In the genomic region with DNA sequence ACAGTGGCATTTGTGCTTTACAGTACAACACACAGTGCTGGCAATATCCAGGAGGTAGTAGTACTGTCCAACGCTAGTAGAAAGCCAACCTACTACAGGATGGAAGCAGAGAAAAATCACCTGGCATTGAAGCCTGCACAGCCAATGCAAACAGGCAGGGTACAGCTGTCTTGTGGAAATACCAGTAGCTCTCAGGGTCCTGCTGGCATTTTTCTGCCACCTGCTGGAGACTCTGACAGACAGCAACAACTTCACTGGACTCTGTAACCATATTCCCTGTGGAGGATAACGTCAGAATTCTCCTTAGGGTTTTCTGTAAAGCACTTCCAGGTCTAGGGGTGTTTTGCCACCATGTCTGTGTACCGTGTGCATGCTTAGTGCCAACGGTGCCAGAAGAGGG, we compare ENCODE assay signal across 11 mouse cellular contexts. TPM values are rescaled to one million over a fixed set of nuclear protein-coding genes. Genes with fewer than 3 reads are reported as not detected.
DNase-seq lines count a peak whose midpoint lies in the region; ATAC-seq and TF ChIP-seq lines count a peak whose summit lies in the region.
"Had no signal": no experiment of that assay in that cellular context is flagged by ENCODE, and none has a peak within 500 bp of the region (broad histone marks: within the 10 kb centered on the region; RNA-seq: fewer than 3 reads in every experiment).

No protein-coding gene starts in this region.

- WGBS in lung, embryonic 14.5 days: 67% methylated on average over 4 of the region's 4 CpGs

- H3K27me3 ChIP-seq in lung, embryonic 14.5 days (ENCODE audit: insufficient read depth, low read length): no peaks in the 10 kb centered on the region
- H3K27me3 ChIP-seq: hindbrain, embryonic 15.5 days; neural tube, embryonic 13.5 days had no signal

- H3K4me1 ChIP-seq in lung, embryonic 14.5 days (ENCODE audit: insufficient read depth): no peaks in the 10 kb centered on the region
- H3K4me1 ChIP-seq: hindbrain, embryonic 15.5 days; neural tube, embryonic 13.5 days had no signal

- peaks cover 98% of the 10 kb centered on the region for H3K36me3 ChIP-seq in lung, embryonic 14.5 days (ENCODE audit: insufficient read depth)

- H3K4me2 ChIP-seq in lung, embryonic 14.5 days: no peak overlapping the region
- H3K4me2 ChIP-seq: hindbrain, embryonic 15.5 days; neural tube, embryonic 13.5 days had no signal

- no peak overlapping the region for H3K9ac ChIP-seq in lung, embryonic 14.5 days
- H3K9ac ChIP-seq: hindbrain, embryonic 15.5 days; neural tube, embryonic 13.5 days had no signal

- no peaks in the 10 kb centered on the region for H3K9me3 ChIP-seq in lung, embryonic 14.5 days (ENCODE audit: low read depth, low read length)
- H3K9me3 ChIP-seq: hindbrain, embryonic 15.5 days; neural tube, embryonic 13.5 days had no signal

- peak; percentile 59 for TF ChIP-seq CTCF in lung, embryonic 14.5 days (IDR thresholded peaks at IDR 0.05; ENCODE audit: low read depth)

- ATAC-seq in frontal cortex, adult (ENCODE audit: low TSS enrichment): peak; percentile 68; the same call in 1 of the 2 replicates
- ATAC-seq in lung, embryonic 14.5 days (ENCODE audit: insufficient read depth): no peak
- peak; percentile 68 for ATAC-seq in megakaryocyte, adult 5-6 weeks (ENCODE audit: poor library complexity, severe bottlenecking)
- no peak; the same call in 1 of the 2 replicates for ATAC-seq in megakaryocyte-erythroid progenitor cell, adult 5-6 weeks (replicated peaks; ENCODE audit: low FRiP score, low TSS enrichment, poor library complexity, severe bottlenecking)

- no peak overlapping the region for H3K4me3 ChIP-seq in lung, embryonic 14.5 days (ENCODE audit: low read depth, low read length)
- H3K4me3 ChIP-seq: hindbrain, embryonic 15.5 days; neural tube, embryonic 13.5 days had no signal

- H3K27ac ChIP-seq in lung, embryonic 14.5 days (ENCODE audit: low read depth): no peak overlapping the region
- H3K27ac ChIP-seq: hindbrain, embryonic 15.5 days; neural tube, embryonic 13.5 days had no signal

- no peak for DNase-seq in frontal cortex, postnatal 14 days (ENCODE audit: low spot score in 2 of 2)
- DNase-seq in lung, embryonic 14.5 days: peak; percentile 46
- DNase-seq in lung, postnatal 25 days (ENCODE audit: low spot score): no peak
- DNase-seq in MN1 (ENCODE audit: low spot score): peak; percentile 29
- no peak for DNase-seq in testis, postnatal 14 days (ENCODE audit: low spot score)
- DNase-seq: gastrocnemius, postnatal 10 days had no signal

RNA-seq across cellular contexts. Expression of gene Zdhhc16, which starts 19.0 kb away (rescaled TPM):
- 73.4 and 80.8 TPM in 2 replicates for polyA plus RNA-seq in lung, embryonic 14.5 days (2014; fragmentation: Nextera tagmentation; extraction: Ambion mirVana)
- total RNA-seq in megakaryocyte, adult 5-6 weeks (2015): 25.9 and 36.1 TPM in 2 replicates
- 22.4 and 26.4 TPM in 2 replicates for total RNA-seq in megakaryocyte, adult 5-6 weeks (2017)
- 36.8 and 46.8 TPM in 2 replicates for total RNA-seq in megakaryocyte-erythroid progenitor cell, adult 5-6 weeks (2014; fragmentation: Nextera tagmentation)
- 22.1 and 26.2 TPM in 2 replicates for total RNA-seq in megakaryocyte-erythroid progenitor cell, adult 5-6 weeks (2017)

RNA-seq across cellular contexts. Expression of gene Exosc1, which starts 19.1 kb away (rescaled TPM):
- polyA plus RNA-seq in lung, embryonic 14.5 days (2014; fragmentation: Nextera tagmentation; extraction: Ambion mirVana): 84.5 and 93.0 TPM in 2 replicates
- total RNA-seq in megakaryocyte, adult 5-6 weeks (2015): 37.0 and 38.6 TPM in 2 replicates
- total RNA-seq in megakaryocyte, adult 5-6 weeks (2017): 29.3 and 40.2 TPM in 2 replicates
- 66.2 and 86.7 TPM in 2 replicates for total RNA-seq in megakaryocyte-erythroid progenitor cell, adult 5-6 weeks (2014; fragmentation: Nextera tagmentation)
- total RNA-seq in megakaryocyte-erythroid progenitor cell, adult 5-6 weeks (2017): 72.9 and 81.2 TPM in 2 replicates

RNA-seq across cellular contexts. Expression of gene Mms19, which starts 28.7 kb away (rescaled TPM):
- polyA plus RNA-seq in lung, embryonic 14.5 days (2014; fragmentation: Nextera tagmentation; extraction: Ambion mirVana): 35.6 and 41.7 TPM in 2 replicates
- total RNA-seq in megakaryocyte, adult 5-6 weeks (2015): 18.5 and 24.7 TPM in 2 replicates
- total RNA-seq in megakaryocyte, adult 5-6 weeks (2017): 21.7 and 33.8 TPM in 2 replicates
- total RNA-seq in megakaryocyte-erythroid progenitor cell, adult 5-6 weeks (2014; fragmentation: Nextera tagmentation): 25.6 and 39.6 TPM in 2 replicates
- 15.5 and 17.7 TPM in 2 replicates for total RNA-seq in megakaryocyte-erythroid progenitor cell, adult 5-6 weeks (2017)

RNA-seq across cellular contexts. Expression of gene Ubtd1, which starts 29.3 kb away (rescaled TPM):
- polyA plus RNA-seq in lung, embryonic 14.5 days (2014; fragmentation: Nextera tagmentation; extraction: Ambion mirVana): 13.1 TPM in 2 replicates
- 15.1 and 17.0 TPM in 2 replicates for total RNA-seq in megakaryocyte, adult 5-6 weeks (2015)
- total RNA-seq in megakaryocyte, adult 5-6 weeks (2017): 11.9 and 12.2 TPM in 2 replicates
- total RNA-seq in megakaryocyte-erythroid progenitor cell, adult 5-6 weeks (2014; fragmentation: Nextera tagmentation): 2.3 and 4.8 TPM in 2 replicates
- total RNA-seq in megakaryocyte-erythroid progenitor cell, adult 5-6 weeks (2017): 1.9 TPM in 1 of 2 replicates, not detected in the other

RNA-seq across cellular contexts. Expression of gene Pgam1, which starts 40.6 kb away (rescaled TPM):
- 662 and 692 TPM in 2 replicates for polyA plus RNA-seq in lung, embryonic 14.5 days (2014; fragmentation: Nextera tagmentation; extraction: Ambion mirVana)
- 587 and 602 TPM in 2 replicates for total RNA-seq in megakaryocyte, adult 5-6 weeks (2015)
- 254 and 291 TPM in 2 replicates for total RNA-seq in megakaryocyte, adult 5-6 weeks (2017)
- 27.0 and 67.3 TPM in 2 replicates for total RNA-seq in megakaryocyte-erythroid progenitor cell, adult 5-6 weeks (2014; fragmentation: Nextera tagmentation)
- total RNA-seq in megakaryocyte-erythroid progenitor cell, adult 5-6 weeks (2017): 30.1 and 34.7 TPM in 2 replicates

Comparison
In these comparisons a context has a peak if more than half of its experiments do, and no peak if none do; other contexts are left out.
1. DNase-seq: peak in lung, embryonic 14.5 days (single experiment) and MN1 (single experiment); none in frontal cortex, postnatal 14 days (0 of 2), lung, postnatal 25 days (single experiment) and testis, postnatal 14 days (single experiment).
2. ATAC-seq: peak in frontal cortex, adult (single experiment) and megakaryocyte, adult 5-6 weeks (single experiment); none in lung, embryonic 14.5 days (single experiment) and megakaryocyte-erythroid progenitor cell, adult 5-6 weeks (single experiment).